Mouse (Mus musculus): Measurements from ENCODE around the gene 4930503B20Rik.

The 4930503B20Rik gene

GRCm38 (mm10) chr3:146596387-146596786 is 54.7 kb downstream of the 4930503B20Rik start:
- no peak for DNase-seq

DNA sequence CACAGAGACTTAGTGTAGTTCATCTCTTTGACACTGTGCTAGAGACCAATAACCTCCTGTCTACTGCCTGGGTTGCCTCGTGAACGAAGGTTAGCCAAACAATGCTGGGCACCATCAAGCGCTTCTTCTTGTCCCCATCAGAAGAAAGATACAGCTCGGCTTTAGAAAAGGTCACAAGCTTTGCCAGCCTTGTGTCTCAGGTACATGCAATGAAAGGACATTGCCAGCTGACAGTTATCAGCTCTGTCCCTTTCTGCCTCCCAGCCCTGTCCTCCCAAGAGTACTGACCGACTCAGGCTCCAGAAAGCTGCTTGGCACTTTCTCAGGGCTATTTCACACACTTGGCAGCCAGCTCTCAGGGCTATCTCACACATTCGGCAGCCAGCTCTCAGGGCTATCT is 55.7 kb downstream of the 4930503B20Rik start:
- DNase-seq: no peak
